Mouse (Mus musculus) Patski (cell line): ENCODE results near the gene Clpsl2. TPM values are rescaled to one million over a fixed set of nuclear protein-coding genes. Genes with fewer than 3 reads are reported as not detected.

ENCODE experiments used
- ATAC-seq: fragments of 100-300 bp; one replicate; pipeline ENCODE4 v1.8.0; 2021
- CTCF ChIA-PET: fragments of 350-600 bp; sonication (Branson Sonifier 250); formaldehyde crosslinking; loops from one replicate; lab custom pipeline; 2022; ENCODE audit warnings: inconsistent platforms; lab: Charles Lee
- POLR2A ChIA-PET: fragments of 350-600 bp; sonication (Branson Sonifier 250); formaldehyde crosslinking; loops from one replicate; lab custom pipeline; 2022; ENCODE audit warnings: antibody characterized with exemption, inconsistent platforms; lab: Charles Lee
- DNase-seq: peaks from one replicate; pipeline ENCODE4 v3.0.0-alpha.2; 2011; ENCODE audit warnings: low read depth, low spot score
- H3K27me3 ChIP-seq: fragments of 371-371 bp; one replicate; pipeline ENCODE4 v1.5.1; 2021
- CTCF ChIP-seq: fragments of 100-300 bp; IDR thresholded peaks from one replicate; pipeline ENCODE4 v1.5.1; 2021
- in situ Hi-C: fragments of 300-500 bp; cut with MboI; formaldehyde crosslinking; loops from 3 replicates; pipeline ENCODE4 v1.11.1; 2018; ENCODE audit warnings: low pct_unique_long_range_greater_than_20kb, mixed read lengths
- polyA plus RNA-seq: library from polyadenylated mRNA; unstranded; gene quantifications from one replicate; pipeline ENCODE4 v1.2.3, GENCODE M21; 2021

The Clpsl2 gene
- polyA plus RNA-seq, 1 experiment from 2014 or later: not detected

DNA sequence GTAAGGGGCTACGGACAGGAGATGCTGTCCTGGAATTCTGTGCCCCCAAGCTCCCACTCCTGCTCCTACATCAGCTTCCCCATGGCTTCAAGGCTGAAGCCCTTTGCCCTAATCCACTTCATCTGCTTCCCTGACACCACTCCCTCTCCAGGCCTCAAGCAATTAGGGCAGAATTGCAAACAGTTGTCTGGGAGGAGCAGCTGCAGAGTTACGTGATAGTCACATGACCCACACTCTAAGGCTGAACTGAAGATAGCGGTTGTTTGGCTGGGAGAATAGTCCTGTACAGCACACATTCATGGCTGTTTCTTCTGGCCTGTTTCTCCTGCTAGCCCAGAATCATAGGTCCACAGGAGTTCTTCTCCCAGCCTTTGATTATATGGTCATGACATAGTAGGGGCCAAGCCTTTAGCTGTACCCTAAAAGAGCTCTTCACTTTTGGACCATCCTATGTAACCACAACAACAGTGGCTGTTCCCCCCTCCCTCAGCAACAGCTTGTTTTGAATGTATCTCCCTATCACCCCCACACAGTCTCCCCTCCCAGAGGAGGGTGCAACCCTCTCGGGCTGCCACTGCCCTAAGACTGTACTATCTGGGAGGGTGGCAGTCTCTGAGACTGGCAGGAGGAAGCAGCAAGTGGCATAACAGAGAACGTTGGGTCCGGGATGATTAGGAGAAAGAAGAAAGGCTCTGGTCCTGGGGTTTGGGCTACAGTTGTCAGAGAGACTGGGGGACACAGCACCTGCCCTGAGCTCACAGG is 7.6 kb downstream of the Clpsl2 start:
- H3K27me3 ChIP-seq: peaks cover 4% of the 10 kb centered on the region
- TF ChIP-seq CTCF: no peak
- in situ Hi-C loops: no loop called here
- ChIA-PET CTCF (no interaction called here), POLR2A (no interaction called here)
- ATAC-seq (no peak), DNase-seq (no peak)

DNA sequence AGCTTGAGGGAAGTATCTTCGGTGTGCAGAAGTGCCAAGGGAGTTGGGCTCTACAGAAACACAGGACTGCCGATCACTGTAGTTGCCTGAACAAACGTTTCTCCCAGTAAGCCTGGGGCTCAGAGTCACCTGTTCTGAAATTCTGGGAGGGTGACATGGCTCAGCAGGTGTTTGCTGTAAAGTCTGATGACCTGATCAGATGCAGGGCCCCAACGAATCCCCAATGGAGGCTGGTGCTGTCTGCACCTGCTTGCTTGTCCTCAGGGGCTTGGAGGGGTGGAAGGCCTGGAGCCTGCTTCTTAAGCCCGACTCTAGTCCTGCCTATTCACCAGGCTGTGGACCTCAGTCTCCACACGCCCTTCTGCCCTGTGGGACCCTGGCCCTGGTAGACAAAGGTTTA is 8.6 kb downstream of the Clpsl2 start:
- ChIA-PET CTCF (interaction anchor here (0.5 kb wide), 1 partner anchor 138 kb away, joined by 3 read pairs; no protein-coding TSS in a partner anchor), POLR2A (no interaction called here)
- peaks cover 4% of the 10 kb centered on the region for H3K27me3 ChIP-seq
- ATAC-seq: no peak
- no peak for TF ChIP-seq CTCF
- DNase-seq: no peak
- in situ Hi-C loops: no loop called here

DNA sequence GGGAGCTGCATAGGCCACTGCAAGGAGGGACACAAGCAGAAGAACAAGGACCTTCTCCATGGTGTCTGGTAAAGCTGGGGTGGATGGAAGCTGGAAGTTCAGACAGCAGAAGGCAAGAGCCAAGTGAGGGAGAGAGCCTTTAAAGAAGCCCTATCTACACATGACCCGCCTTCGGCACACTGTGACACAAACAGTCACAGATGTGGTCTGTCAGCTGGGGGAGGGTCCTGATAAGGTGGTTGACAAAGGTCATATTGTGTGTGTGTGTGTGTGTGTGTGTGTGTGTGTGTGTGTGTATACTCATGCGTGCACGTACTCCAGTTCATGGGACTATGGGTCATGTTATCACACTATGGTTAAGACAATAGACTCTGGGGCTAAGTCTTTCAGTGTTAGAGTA is 11.4 kb downstream of the Clpsl2 start, which contains the start of gene Clps:
Clps (minus strand) TSS at position 169 of the 400 bp plus-strand sequence.
- ATAC-seq: no peak
- TF ChIP-seq CTCF: no peak
- no peak for DNase-seq
- H3K27me3 ChIP-seq: no peaks in the 10 kb centered on the region
- in situ Hi-C loops: no loop called here
- ChIA-PET POLR2A (no interaction called here), CTCF (no interaction called here)

DNA sequence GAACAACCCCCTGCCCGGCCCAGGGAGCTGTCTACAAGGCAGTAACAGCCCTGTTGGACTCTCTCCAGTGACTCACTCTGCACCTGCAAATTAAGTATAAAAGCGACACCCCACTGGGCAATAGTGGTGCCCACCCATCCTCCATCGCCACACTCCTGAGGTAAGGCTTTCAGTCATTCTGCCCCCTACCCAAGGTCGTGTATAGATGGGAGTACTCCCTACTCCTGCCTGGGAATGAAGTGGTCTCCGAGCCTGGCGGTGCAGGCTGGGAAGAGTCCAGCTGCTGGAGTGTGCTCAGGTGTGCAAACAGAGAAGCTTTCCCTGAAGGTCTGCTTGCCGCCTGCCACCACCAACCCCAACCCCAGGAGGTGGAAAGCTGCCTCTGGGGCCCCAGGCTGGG is 12.4 kb downstream of the Clpsl2 start:
- ATAC-seq (no peak), DNase-seq (no peak)
- no peaks in the 10 kb centered on the region for H3K27me3 ChIP-seq
- in situ Hi-C loops: no loop called here
- CTCF ChIA-PET: no interaction called here
- TF ChIP-seq CTCF: no peak
- POLR2A ChIA-PET: no interaction called here

DNA sequence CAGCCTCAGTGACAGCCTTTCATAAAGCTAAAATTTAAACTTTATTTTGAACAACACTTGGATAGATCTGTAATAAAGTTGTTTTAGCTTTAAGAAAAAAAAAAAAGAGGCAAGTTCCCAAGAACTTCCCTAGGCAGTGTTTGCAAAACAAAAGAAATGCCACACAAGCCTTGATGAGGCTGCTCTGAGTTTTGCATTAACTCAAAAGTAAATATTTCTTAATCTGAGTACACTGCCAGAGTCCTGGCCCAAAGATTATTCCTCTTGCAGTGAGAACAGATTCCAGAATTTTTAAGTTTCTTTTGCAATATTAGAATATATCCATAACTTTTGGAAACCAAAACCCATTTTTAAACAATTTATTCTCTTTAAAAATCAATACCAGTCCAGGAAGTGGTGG is 16.0 kb downstream of the Clpsl2 start:
- ChIA-PET POLR2A (no interaction called here), CTCF (no interaction called here)
- in situ Hi-C loops: no loop called here
- no peaks in the 10 kb centered on the region for H3K27me3 ChIP-seq
- DNase-seq: no peak
- TF ChIP-seq CTCF: no peak
- no peak for ATAC-seq

DNA sequence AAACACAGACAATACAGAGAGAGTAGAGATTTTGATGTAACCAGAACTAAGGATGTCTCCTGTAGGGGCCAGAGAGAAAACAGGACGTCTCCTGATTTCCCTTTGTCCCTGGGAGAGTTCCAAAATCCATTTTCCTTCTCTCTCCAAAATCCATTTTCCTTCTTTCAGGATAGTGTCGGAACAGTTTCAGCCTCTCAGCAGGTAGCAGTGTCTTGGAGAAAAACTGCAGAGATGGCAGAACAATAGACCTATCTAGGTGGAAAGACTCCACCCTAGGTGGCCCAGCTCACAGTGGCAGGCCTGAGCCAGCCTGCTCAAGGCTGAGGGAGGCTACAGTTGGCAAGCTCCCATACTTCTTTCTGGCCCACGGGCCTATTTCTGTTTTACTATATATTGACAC is 18.3 kb downstream of the Clpsl2 start:
- no peak for TF ChIP-seq CTCF
- ChIA-PET POLR2A (no interaction called here), CTCF (no interaction called here)
- no peak for DNase-seq
- no peak for ATAC-seq
- H3K27me3 ChIP-seq: no peaks in the 10 kb centered on the region
- in situ Hi-C loops: no loop called here

DNA sequence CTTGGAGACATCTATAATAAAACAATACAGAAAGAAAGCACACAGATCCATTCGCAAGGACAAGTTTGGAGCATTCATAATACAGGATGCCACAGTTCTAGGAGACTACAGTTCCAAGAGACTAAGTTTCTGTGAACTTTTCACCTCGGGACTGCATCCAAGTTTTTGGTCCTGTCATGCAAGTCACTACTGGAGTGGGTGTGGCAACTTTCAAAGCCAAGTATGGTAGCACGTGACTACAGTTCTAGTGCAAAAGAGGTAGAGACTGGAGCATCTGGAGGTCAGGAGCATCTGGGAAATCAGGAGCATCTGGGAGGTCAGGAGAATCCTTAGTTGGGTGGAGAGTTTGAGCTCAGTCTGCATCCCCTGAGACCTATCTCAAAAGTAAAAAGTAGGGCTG is 22.7 kb downstream of the Clpsl2 start:
- in situ Hi-C loops: no loop called here
- DNase-seq (no peak), ATAC-seq (no peak)
- ChIA-PET POLR2A (no interaction called here), CTCF (no interaction called here)
- H3K27me3 ChIP-seq: peaks cover 14% of the 10 kb centered on the region
- TF ChIP-seq CTCF: no peak

DNA sequence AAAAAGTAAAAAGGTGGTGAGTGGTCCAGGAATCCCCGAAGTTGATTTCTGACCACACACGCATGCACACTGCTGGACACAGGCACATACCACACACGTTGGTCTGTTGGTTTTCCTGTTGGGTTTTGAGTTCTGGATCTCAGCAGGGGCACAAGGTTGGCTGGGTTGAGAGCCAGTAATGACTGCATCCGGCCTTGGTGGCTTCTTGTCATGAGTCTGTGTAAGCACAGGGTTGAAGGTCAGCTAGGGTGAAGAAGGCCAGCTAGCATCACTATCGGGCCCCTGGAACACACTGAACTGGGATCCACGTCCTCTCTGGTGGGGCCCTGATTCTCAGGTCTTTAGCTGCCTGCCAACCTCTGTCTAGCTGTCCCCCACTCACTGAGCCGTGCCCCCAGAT is 23.3 kb downstream of the Clpsl2 start:
- CTCF ChIA-PET: no interaction called here
- H3K27me3 ChIP-seq: peaks cover 14% of the 10 kb centered on the region
- ATAC-seq: no peak
- no peak for DNase-seq
- in situ Hi-C loops: no loop called here
- POLR2A ChIA-PET: no interaction called here
- no peak for TF ChIP-seq CTCF

DNA sequence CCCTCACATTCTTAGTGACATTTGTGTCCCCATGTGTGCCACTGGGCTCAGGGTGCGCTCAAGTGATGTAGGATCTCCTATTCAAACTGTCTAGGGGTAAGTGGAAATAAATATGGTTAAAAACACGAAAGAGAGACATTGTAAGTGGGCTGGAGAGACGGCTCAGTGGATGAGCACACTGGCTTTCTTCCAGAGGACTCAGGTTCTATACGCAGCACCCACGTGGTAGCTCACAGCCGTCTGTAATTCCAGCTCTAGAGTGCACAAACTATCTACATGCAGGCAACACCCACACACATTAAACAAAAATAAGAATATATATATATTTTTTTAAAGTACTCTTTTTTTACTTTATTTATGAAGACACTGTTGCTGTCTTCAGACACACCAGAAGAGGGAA is 23.7 kb downstream of the Clpsl2 start:
- POLR2A ChIA-PET: no interaction called here
- CTCF ChIA-PET: no interaction called here
- TF ChIP-seq CTCF: no peak
- in situ Hi-C loops: no loop called here
- no peak for DNase-seq
- H3K27me3 ChIP-seq: peaks cover 14% of the 10 kb centered on the region
- ATAC-seq: no peak

DNA sequence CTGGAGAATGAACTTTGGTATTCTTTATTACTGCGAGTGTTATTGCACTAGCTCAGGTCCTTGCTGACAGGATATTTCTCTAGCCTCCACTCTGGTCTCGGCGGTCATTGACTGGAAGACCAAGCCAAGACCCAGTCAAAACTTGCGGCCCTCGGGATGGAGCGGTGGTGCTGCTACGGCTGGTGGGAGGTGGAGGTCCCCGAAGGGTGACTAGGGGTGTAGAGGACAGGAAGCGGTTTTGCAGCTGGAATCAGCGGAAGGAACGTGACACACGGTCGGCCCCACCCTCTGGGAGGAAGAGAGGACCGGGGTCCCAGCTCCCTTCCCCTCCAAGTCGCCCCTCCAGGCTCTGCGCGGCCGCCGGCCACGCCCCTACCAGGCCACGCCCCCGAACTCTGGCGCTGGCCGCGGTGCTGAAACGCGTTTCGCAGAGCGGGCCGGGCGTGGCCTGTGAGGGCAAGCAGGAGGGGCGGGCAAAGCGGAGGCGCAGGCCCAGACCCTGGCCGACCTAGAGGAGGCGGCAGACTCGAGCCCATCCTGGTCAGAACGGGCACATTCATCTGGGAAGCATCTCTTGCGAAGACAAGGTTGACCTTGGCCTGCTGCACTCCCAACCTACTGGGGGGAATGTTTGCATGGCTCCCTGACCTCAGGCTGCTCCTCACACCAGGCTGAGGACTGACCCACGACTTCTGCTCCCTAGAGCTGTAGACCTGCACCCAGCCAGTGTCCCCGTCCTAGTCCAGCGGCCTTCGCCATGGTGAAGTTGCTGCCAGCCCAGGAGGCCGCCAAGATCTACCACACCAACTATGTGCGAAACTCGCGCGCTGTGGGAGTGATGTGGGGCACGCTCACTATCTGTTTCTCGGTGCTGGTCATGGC is 26.3 kb downstream of the Clpsl2 start, which contains the start of gene Lhfpl5:
Lhfpl5 (plus strand) TSS at position 398 of the 882 bp plus-strand sequence.
- no peak for TF ChIP-seq CTCF
- CTCF ChIA-PET: no interaction called here
- ATAC-seq (peak; percentile 49), DNase-seq (no peak)
- in situ Hi-C loops: no loop called here
- POLR2A ChIA-PET: no interaction called here
- H3K27me3 ChIP-seq: peaks cover 14% of the 10 kb centered on the region

DNA sequence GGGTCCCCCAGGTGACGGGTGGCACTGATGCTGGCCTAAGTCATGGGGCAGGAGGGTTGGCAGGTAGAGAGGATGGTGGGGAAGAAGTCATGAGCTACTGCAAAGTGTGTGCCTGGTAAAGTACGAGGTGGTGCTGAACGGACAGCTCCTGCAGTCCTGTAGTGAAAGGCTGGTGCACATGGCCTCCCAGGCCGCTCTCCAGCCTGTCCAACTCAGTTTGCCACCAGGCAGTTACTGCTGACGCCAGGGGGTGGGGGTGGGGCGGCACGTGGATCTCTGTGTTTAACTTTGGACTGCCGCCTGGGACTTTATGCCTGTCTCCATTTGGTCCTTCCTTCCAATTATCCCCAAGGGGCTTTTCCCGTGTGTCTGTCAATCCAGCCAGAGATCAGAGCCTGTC is 31.2 kb downstream of the Clpsl2 start:
- no peak for TF ChIP-seq CTCF
- ChIA-PET POLR2A (no interaction called here), CTCF (interaction anchor here (1.3 kb wide), 1 partner anchor 18 kb away, joined by 3 read pairs; no protein-coding TSS in a partner anchor)
- peaks cover 6% of the 10 kb centered on the region for H3K27me3 ChIP-seq
- ATAC-seq (no peak), DNase-seq (peak; percentile 17)
- in situ Hi-C loops: no loop called here
